Mouse (Mus musculus) liver, postnatal 0 days (tissue): ENCODE data around the gene Fkbp11.

Experiments used
- CTCF ChIP-seq: sonication (generic); IDR thresholded peaks from 2 replicates; pipeline ENCODE4 v1.5.1; 2016; ENCODE audit warnings: antibody characterized with exemption, low read depth
- EP300 ChIP-seq: IDR thresholded peaks from 2 replicates; pipeline ENCODE4 v1.6.1; 2016; ENCODE audit warnings: antibody characterized with exemption, low read depth, mild to moderate bottlenecking

DNA sequence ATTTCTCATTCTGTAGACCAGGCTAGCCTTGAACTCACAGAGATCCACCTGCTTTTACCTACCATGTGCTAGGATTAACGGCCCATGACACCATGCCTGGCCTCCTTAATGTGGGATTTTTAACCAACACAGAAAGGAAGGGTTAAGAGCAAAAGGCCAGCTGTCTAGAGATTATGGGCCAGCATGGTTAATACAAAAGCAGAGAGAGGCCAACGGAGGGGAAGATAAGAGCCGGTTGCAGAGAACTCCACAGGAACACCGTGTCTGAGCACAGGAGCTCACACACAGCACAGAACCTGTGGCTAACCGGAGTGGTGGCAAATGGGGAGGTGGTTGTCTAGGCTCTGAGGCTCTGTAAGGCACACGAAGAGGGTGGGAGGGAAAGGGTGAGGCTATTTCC lies 5.4 kb upstream of the Fkbp11 start:
- TF ChIP-seq CTCF: no peak
- TF ChIP-seq EP300: no peak
